Mouse (Mus musculus) embryo, embryonic 11.5 days (tissue): Measurements from ENCODE around the gene Slc11a1.
"Not testable (repeated sequence)": the region's sequence is repeated elsewhere in the genome, so short reads cannot be mapped to it uniquely, and the experiment has no call there.

Experiments
- DNase-seq: peaks from one replicate; pipeline ENCODE4 v3.0.0-alpha.2; 2012; ENCODE audit warnings: low read depth, low spot score

Slc11a1 gene

GRCm38 (mm10) chr1:74374980-74375379, at the start of gene Slc11a1:
Gene Slc11a1 (plus strand): TSS chr1:74375195.
- no peak for DNase-seq

- not testable (repeated sequence) for DNase-seq
Measured at GRCm38 (mm10) chr1:74326916-74327315, 48.1 kb upstream of the Slc11a1 start.

- no peak for DNase-seq
Measured at GRCm38 (mm10) chr1:74329899-74330431, 45.0 kb upstream of the Slc11a1 start.

GRCm38 (mm10) chr1:74331046-74331681, 43.8 kb upstream of the Slc11a1 start:
- DNase-seq = no peak

GRCm38 (mm10) chr1:74332241-74332763, 42.7 kb upstream of the Slc11a1 start:
- DNase-seq = peak; percentile 93

- no peak for DNase-seq
Measured at GRCm38 (mm10) chr1:74332930-74333329, 42.1 kb upstream of the Slc11a1 start.

- DNase-seq = no peak
Measured at GRCm38 (mm10) chr1:74334607-74335006, 40.4 kb upstream of the Slc11a1 start.

GRCm38 (mm10) chr1:74335033-74335432, 40.0 kb upstream of the Slc11a1 start:
- DNase-seq = no peak

- DNase-seq = no peak
Measured at GRCm38 (mm10) chr1:74335436-74336170, 39.4 kb upstream of the Slc11a1 start.

GRCm38 (mm10) chr1:74337241-74337771, 37.7 kb upstream of the Slc11a1 start:
- DNase-seq = no peak

- DNase-seq = no peak
Measured at GRCm38 (mm10) chr1:74338013-74338412, 37.0 kb upstream of the Slc11a1 start.

GRCm38 (mm10) chr1:74338626-74339025, 36.4 kb upstream of the Slc11a1 start:
- DNase-seq = no peak

GRCm38 (mm10) chr1:74339917-74340316, 35.1 kb upstream of the Slc11a1 start:
- DNase-seq = no peak

GRCm38 (mm10) chr1:74340361-74340764, 34.6 kb upstream of the Slc11a1 start:
- DNase-seq = no peak

- DNase-seq = not testable (repeated sequence)
Measured at GRCm38 (mm10) chr1:74340992-74341391, 34.0 kb upstream of the Slc11a1 start.

GRCm38 (mm10) chr1:74341898-74342297, 33.1 kb upstream of the Slc11a1 start:
- DNase-seq = no peak

- no peak for DNase-seq
Measured at GRCm38 (mm10) chr1:74342308-74342707, 32.7 kb upstream of the Slc11a1 start.

GRCm38 (mm10) chr1:74343161-74343560, 31.8 kb upstream of the Slc11a1 start:
- DNase-seq = no peak

- DNase-seq = no peak
Measured at GRCm38 (mm10) chr1:74344163-74344916, 30.7 kb upstream of the Slc11a1 start.

GRCm38 (mm10) chr1:74351185-74351769, 23.7 kb upstream of the Slc11a1 start:
- no peak for DNase-seq

- no peak for DNase-seq
Measured at GRCm38 (mm10) chr1:74352532-74353096, 22.4 kb upstream of the Slc11a1 start.
